Mouse (Mus musculus) bone marrow, adult 2 months (tissue): Measurements from ENCODE around the gene Cox18.

ENCODE experiments used
- CTCF ChIP-seq: fragments of 200-500 bp; IDR thresholded peaks from 2 replicates; pipeline ENCODE4 v1.5.1; 2011; ENCODE audit warnings: low read length, control low read depth; ENCODE audit not compliant: control insufficient read depth, insufficient read depth
- POLR2A ChIP-seq: fragments of 200-500 bp; IDR thresholded peaks from 2 replicates; pipeline ENCODE4 v1.6.1; 2011; ENCODE audit warnings: low read depth, mild to moderate bottlenecking, control low read depth, low read length, borderline replicate concordance; ENCODE audit not compliant: control insufficient read depth

- TF ChIP-seq CTCF (no peak), POLR2A (no peak)
Observed at GRCm38 (mm10) chr5:90217226-90217625, 6.6 kb downstream of the Cox18 start.
